Mouse (Mus musculus): ENCODE results near the gene Atg14. TPM values are rescaled to one million over a fixed set of nuclear protein-coding genes. Genes with fewer than 3 reads are reported as not detected.
"Not testable (repeated sequence)": the region's sequence is repeated elsewhere in the genome, so short reads cannot be mapped to it uniquely, and the experiment has no call there.

Gene Atg14
- total RNA-seq, 2 experiments from 2014 or later = 5.9 to 7.8 TPM

- no peak for TF ChIP-seq CTCF (IDR thresholded peaks at IDR 0.05)
- intact Hi-C loops (cut with DNase I) = loop anchor here (10.0 kb wide), 1 partner anchor 199 kb away; no protein-coding TSS in a partner anchor
- H3K27ac ChIP-seq = peak overlapping the region; percentile 70
- peak; percentile 31 for DNase-seq
- no peak overlapping the region for H3K4me3 ChIP-seq
These were observed 36.3 kb downstream of the Atg14 start for GRCm38 (mm10) chr14:47534176-47534525.

GRCm38 (mm10) chr14:47533365-47534175, 36.9 kb downstream of the Atg14 start:
- Histone ChIP-seq H3K4me3 (peak overlapping the region; percentile 56), H3K27ac (peak overlapping the region; percentile 70)
- intact Hi-C loops (cut with DNase I) = loop anchor here (10.0 kb wide), 1 partner anchor 199 kb away; no protein-coding TSS in a partner anchor
- DNase-seq = peak; percentile 56
- TF ChIP-seq CTCF (IDR thresholded peaks at IDR 0.05) = peak; percentile 61

- intact Hi-C loops (cut with DNase I) = loop anchor here (10.0 kb wide), 1 partner anchor 198 kb away; no protein-coding TSS in a partner anchor
- H3K4me3 ChIP-seq = no peak overlapping the region
- peak overlapping the region; percentile 70; the same call in 1 of the 2 replicates for H3K27ac ChIP-seq
- TF ChIP-seq CTCF (IDR thresholded peaks at IDR 0.05) = no peak
- DNase-seq = no peak
These were observed 38.0 kb downstream of the Atg14 start for GRCm38 (mm10) chr14:47532496-47532895.

- not testable (repeated sequence) for H3K4me3 ChIP-seq, DNase-seq, H3K27ac ChIP-seq
- intact Hi-C loops (cut with DNase I) = loop anchor here (1.0 kb wide), 1 partner anchor 57 kb away; no protein-coding TSS in a partner anchor
These were observed 40.9 kb downstream of the Atg14 start for GRCm38 (mm10) chr14:47529592-47529991.

GRCm38 (mm10) chr14:47529019-47529418, 41.4 kb downstream of the Atg14 start:
- TF ChIP-seq CTCF (IDR thresholded peaks at IDR 0.05) = peak; percentile 90
- DNase-seq = peak; percentile 59
- Histone ChIP-seq H3K27ac (no peak overlapping the region), H3K4me3 (no peak overlapping the region)
- intact Hi-C loops (cut with DNase I) = loop anchor here (1.0 kb wide), 1 partner anchor 57 kb away; no protein-coding TSS in a partner anchor

GRCm38 (mm10) chr14:47528293-47528692, 42.2 kb downstream of the Atg14 start:
- Histone ChIP-seq H3K4me3 (no peak overlapping the region), H3K27ac (no peak overlapping the region)
- TF ChIP-seq CTCF (IDR thresholded peaks at IDR 0.05) = no peak
- no peak for DNase-seq
- intact Hi-C loops (cut with DNase I) = no loop called here

GRCm38 (mm10) chr14:47527833-47528232, 42.6 kb downstream of the Atg14 start:
- no peak for TF ChIP-seq CTCF (IDR thresholded peaks at IDR 0.05)
- intact Hi-C loops (cut with DNase I) = no loop called here
- no peak for DNase-seq
- no peak overlapping the region for H3K4me3 ChIP-seq
- H3K27ac ChIP-seq = no peak overlapping the region

- no peak for TF ChIP-seq CTCF (IDR thresholded peaks at IDR 0.05)
- intact Hi-C loops (cut with DNase I) = no loop called here
- H3K27ac ChIP-seq = no peak overlapping the region
- DNase-seq = no peak
- no peak overlapping the region for H3K4me3 ChIP-seq
These were observed 44.6 kb downstream of the Atg14 start for GRCm38 (mm10) chr14:47525861-47526260.

GRCm38 (mm10) chr14:47525374-47525773, 45.1 kb downstream of the Atg14 start:
- no peak overlapping the region for H3K4me3 ChIP-seq
- no peak overlapping the region for H3K27ac ChIP-seq
- intact Hi-C loops (cut with DNase I) = no loop called here
- TF ChIP-seq CTCF (IDR thresholded peaks at IDR 0.05) = no peak
- no peak for DNase-seq

- intact Hi-C loops (cut with DNase I) = no loop called here
- no peak for TF ChIP-seq CTCF (IDR thresholded peaks at IDR 0.05)
- H3K4me3 ChIP-seq = no peak overlapping the region
- DNase-seq = no peak
- H3K27ac ChIP-seq = no peak overlapping the region
These were observed 48.1 kb downstream of the Atg14 start for GRCm38 (mm10) chr14:47522301-47522700.

- no peak for TF ChIP-seq CTCF (IDR thresholded peaks at IDR 0.05)
- Histone ChIP-seq H3K4me3 (no peak overlapping the region), H3K27ac (no peak overlapping the region)
- intact Hi-C loops (cut with DNase I) = no loop called here
- DNase-seq = no peak
These were observed 48.8 kb downstream of the Atg14 start for GRCm38 (mm10) chr14:47521609-47522008.

- TF ChIP-seq CTCF (IDR thresholded peaks at IDR 0.05) = no peak
- Histone ChIP-seq H3K27ac (no peak overlapping the region), H3K4me3 (no peak overlapping the region)
- no peak for DNase-seq
- intact Hi-C loops (cut with DNase I) = no loop called here
These were observed 49.5 kb downstream of the Atg14 start for GRCm38 (mm10) chr14:47520751-47521449.

GRCm38 (mm10) chr14:47518619-47519018, 51.8 kb downstream of the Atg14 start:
- H3K27ac ChIP-seq = no peak overlapping the region
- peak; percentile 43 for DNase-seq
- H3K4me3 ChIP-seq = no peak overlapping the region
- intact Hi-C loops (cut with DNase I) = no loop called here
- TF ChIP-seq CTCF (IDR thresholded peaks at IDR 0.05) = no peak
